Mouse (Mus musculus) adrenal gland, postnatal 14 days (tissue): ENCODE measurements at regions not wholly inside any gene's neighbourhood (a gene's known extent, or its start where the extent isn't known, plus 50 kb on each side); places are given as distances from the start of the nearest gene placed in this dataset.
A peak's percentile ranks its signal among the peaks of the same experiment; 100 is the strongest.

Experiments
- DNase-seq: peaks from one replicate; pipeline ENCODE4 v3.0.0; 2021; ENCODE audit warnings: mixed read lengths

DNA sequence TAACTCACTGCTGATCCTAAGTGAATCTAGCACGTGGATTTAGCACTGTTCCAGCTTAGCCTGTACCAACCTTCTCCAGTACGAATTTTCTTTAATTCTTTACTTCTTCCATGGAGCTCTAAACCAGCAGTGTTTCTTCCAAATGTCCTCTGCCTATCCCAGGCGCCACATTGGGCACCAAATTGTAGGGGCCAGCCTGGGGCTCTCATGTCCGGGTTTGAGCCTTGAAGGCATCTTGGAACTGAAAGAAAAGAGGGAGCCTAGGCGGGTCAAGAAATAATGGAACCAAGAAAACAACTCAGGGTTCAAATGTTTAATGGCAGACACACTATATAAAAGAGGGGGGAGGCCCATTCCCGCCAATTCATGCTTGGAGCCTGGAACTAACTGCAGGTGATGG, 69.9 kb downstream of the Btbd35f17 start:
- DNase-seq, result peak; percentile 3
